Comparison of ENCODE assay signal across 16 mouse cellular contexts in the genomic region with DNA sequence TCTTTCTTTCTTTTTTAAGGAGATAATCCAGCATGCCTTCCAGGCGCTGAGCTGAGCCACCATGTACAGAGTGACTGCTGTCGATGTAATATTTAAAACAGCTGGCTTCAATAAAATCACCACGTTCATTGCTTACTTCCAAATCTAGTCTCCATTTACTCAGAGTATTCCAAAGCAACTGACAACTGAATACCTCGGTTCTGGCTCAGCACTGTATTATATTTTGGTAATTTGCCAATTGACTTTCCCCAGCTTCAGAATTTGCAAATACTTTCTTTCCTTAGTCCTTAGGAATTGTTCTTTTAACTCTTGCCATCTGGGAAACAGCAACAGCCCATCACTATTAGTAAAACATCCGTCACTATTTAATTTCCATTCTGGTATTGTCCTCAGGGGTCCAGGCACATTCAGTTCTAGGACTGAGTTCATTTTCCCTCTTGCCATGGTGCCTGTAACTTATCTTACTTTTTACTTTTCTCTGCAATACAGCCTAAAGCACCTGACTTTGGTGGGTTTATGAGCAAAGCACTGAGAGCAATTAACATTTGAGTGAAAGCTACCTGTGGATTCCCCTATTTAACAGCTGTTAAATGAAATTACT.
"Had no signal": no experiment of that assay in that cellular context is flagged by ENCODE, and none has a peak within 500 bp of the region (broad histone marks: within the 10 kb centered on the region; RNA-seq: fewer than 3 reads in every experiment).

No protein-coding gene starts in this region.

- H3K9ac ChIP-seq: liver, embryonic 12.5 days; neural tube, embryonic 12.5 days; stomach, embryonic 15.5 days had no signal

- ATAC-seq: inflammation-experienced regulatory T-cells, adult 6 months; intestine, postnatal 0 days; liver, embryonic 12.5 days had no signal

- H3K4me2 ChIP-seq: liver, embryonic 12.5 days; neural tube, embryonic 12.5 days; stomach, embryonic 15.5 days had no signal

- H3K9me3 ChIP-seq: midbrain, embryonic 10.5 days; neural tube, embryonic 12.5 days; stomach, embryonic 15.5 days had no signal

- DNase-seq: kidney, adult 8-10 months; kidney, postnatal 4 days; lung, postnatal 14 days; midbrain, embryonic 14.5 days; right cerebral cortex, postnatal 14 days; thymus, adult 2 months; thymus, postnatal 36 days had no signal

- H3K4me3 ChIP-seq: layer of hippocampus, adult 2 months; left cerebral cortex, adult 2 months; liver, embryonic 12.5 days; midbrain, embryonic 10.5 days; myocyte; neural tube, embryonic 12.5 days; stomach, embryonic 15.5 days had no signal

- H3K27ac ChIP-seq: layer of hippocampus, adult 2 months; left cerebral cortex, adult 2 months; liver, embryonic 12.5 days; midbrain, embryonic 10.5 days; neural tube, embryonic 12.5 days; stomach, embryonic 15.5 days had no signal

- H3K4me1 ChIP-seq: liver, embryonic 12.5 days; midbrain, embryonic 10.5 days; neural tube, embryonic 12.5 days; stomach, embryonic 15.5 days had no signal

- H3K27me3 ChIP-seq: liver, embryonic 12.5 days; neural tube, embryonic 12.5 days; stomach, embryonic 15.5 days had no signal

- H3K36me3 ChIP-seq: liver, embryonic 12.5 days; midbrain, embryonic 10.5 days; neural tube, embryonic 12.5 days; stomach, embryonic 15.5 days had no signal
